Mouse (Mus musculus): Measurements from ENCODE around the gene Bbx. TPM values are rescaled to one million over a fixed set of nuclear protein-coding genes. Genes with fewer than 3 reads are reported as not detected.

Gene Bbx
- polyA plus RNA-seq, 1 experiment = 9.8 TPM

- Histone ChIP-seq H3K4me1 (ENCODE audit: control insufficient read depth, insufficient read depth, insufficient read length, low read length) (no peaks in the 10 kb centered on the region), H3K27ac (replicated peaks; ENCODE audit: low read depth, low read length) (no peak overlapping the region)
These were observed 282.6 kb downstream of the Bbx start for GRCm38 (mm10) chr16:50149606-50150005.

GRCm38 (mm10) chr16:50147900-50148299 lies 284.3 kb downstream of the Bbx start:
- Histone ChIP-seq H3K4me3 (ENCODE audit: insufficient read depth, low read depth, low read length) (no peak overlapping the region), H3K4me1 (ENCODE audit: control insufficient read depth, insufficient read depth, insufficient read length, low read length) (no peaks in the 10 kb centered on the region), H3K27ac (replicated peaks; ENCODE audit: low read depth, low read length) (no peak overlapping the region)

More at GRCm38 (mm10) chr16:50149606-50150005, 282.6 kb downstream of the Bbx start:
- H3K4me3 ChIP-seq (ENCODE audit: insufficient read depth, low read depth, low read length) = no peak overlapping the region

Other genes with a start within 250 kb of the Bbx start
- gene Ccdc54, start 158.8 kb upstream of the Bbx start, polyA plus RNA-seq (2012; ENCODE audit: insufficient read depth, insufficient read length, missing spikeins) = not detected in 2 replicates